Mouse (Mus musculus) intestine, embryonic 16.5 days (tissue): Measurements from ENCODE around the gene Trpm6. TPM values are rescaled to one million over a fixed set of nuclear protein-coding genes. Genes with fewer than 3 reads are reported as not detected.
A peak's percentile ranks its signal among the peaks of the same experiment; 100 is the strongest.

ENCODE experiments used
- ATAC-seq: fragments of 200-750 bp; cut with Nextera tagmentation; 2 replicates; pipeline ENCODE4 v1.8.0; 2017; ENCODE audit warnings: moderate TSS enrichment, moderate library complexity
- H3K27ac ChIP-seq: fragments of 300-500 bp; sonication (generic); 2 replicates; pipeline ENCODE4 v1.5.1; 2014; ENCODE audit warnings: mild to moderate bottlenecking, low read length
- H3K27me3 ChIP-seq: fragments of 300-500 bp; sonication (generic); replicated peaks from 2 replicates; pipeline ENCODE4 v1.6.1; 2014; ENCODE audit warnings: low read length, control low read depth, mixed read lengths; ENCODE audit not compliant: control insufficient read depth, insufficient read depth
- H3K36me3 ChIP-seq: fragments of 300-500 bp; sonication (generic); 2 replicates; pipeline ENCODE4 v1.6.1; 2014; ENCODE audit warnings: low read length, control low read depth; ENCODE audit not compliant: control insufficient read depth, insufficient read depth
- H3K4me1 ChIP-seq: fragments of 300-500 bp; sonication (generic); 2 replicates; pipeline ENCODE4 v1.6.1; 2014; ENCODE audit warnings: low read length, control low read depth, mixed read lengths; ENCODE audit not compliant: control insufficient read depth, insufficient read depth
- H3K4me2 ChIP-seq: fragments of 300-500 bp; sonication (generic); 2 replicates; pipeline ENCODE4 v1.6.1; 2014; ENCODE audit warnings: low read depth, low read length, control low read depth
- H3K4me3 ChIP-seq: fragments of 300-500 bp; sonication (generic); 2 replicates; pipeline ENCODE4 v1.5.1; 2014; ENCODE audit warnings: mild to moderate bottlenecking, low read length
- H3K9ac ChIP-seq: fragments of 300-500 bp; sonication (generic); 2 replicates; pipeline ENCODE4 v1.6.1; 2014; ENCODE audit warnings: low read depth, low read length
- H3K9me3 ChIP-seq: fragments of 300-500 bp; sonication (generic); 2 replicates; pipeline ENCODE4 v1.6.1; 2016; ENCODE audit warnings: low read length, control low read depth; ENCODE audit not compliant: control insufficient read depth
- whole genome bisulfite sequencing: fragments of 180-500 bp; shearing (Covaris S2); extraction: QIAGEN DNeasy Blood & Tissue Kit; methylation state at CpG from one replicate; pipeline ENCODE4 v1.1.7; 2014; 5-methylcytosine and 5-hydroxymethylcytosine counted together
- polyA plus RNA-seq: library from polyadenylated mRNA; unstranded; fragments of >200 nt; fragmentation: Nextera tagmentation; extraction: Ambion mirVana; gene quantifications from 2 replicates; pipeline ENCODE4 v1.2.1, GENCODE M21; 2015

Gene Trpm6
- polyA plus RNA-seq, 1 experiment from 2014 or later, result 0.07 TPM

GRCm38 (mm10) chr19:18817425-18817824 is 67.6 kb downstream of the Trpm6 start:
- no peaks in the 10 kb centered on the region; the same call in 1 of the 2 replicates for H3K27me3 ChIP-seq
- H3K9ac ChIP-seq, result no peak overlapping the region
- no peaks in the 10 kb centered on the region for H3K4me1 ChIP-seq
- no peak overlapping the region for H3K4me3 ChIP-seq
- no peak overlapping the region for H3K27ac ChIP-seq
- H3K4me2 ChIP-seq, result no peak overlapping the region
- WGBS, result 73% methylated on average over 2 of the region's 2 CpGs
- no peaks in the 10 kb centered on the region for H3K9me3 ChIP-seq
- H3K36me3 ChIP-seq, result no peaks in the 10 kb centered on the region
- no peak for ATAC-seq

- Histone ChIP-seq H3K4me1 (no peaks in the 10 kb centered on the region), H3K36me3 (no peaks in the 10 kb centered on the region), H3K9me3 (no peaks in the 10 kb centered on the region), H3K27me3 (no peaks in the 10 kb centered on the region), H3K4me2 (no peak overlapping the region), H3K4me3 (no peak overlapping the region), H3K9ac (no peak overlapping the region), H3K27ac (no peak overlapping the region)
- 79% methylated on average over 2 of the region's 2 CpGs for WGBS
- no peak for ATAC-seq
These were observed 78.8 kb downstream of the Trpm6 start for GRCm38 (mm10) chr19:18828601-18829000.

GRCm38 (mm10) chr19:18831196-18831595 is 81.4 kb downstream of the Trpm6 start:
- 80% methylated on average over 3 of the region's 3 CpGs for WGBS
- H3K27me3 ChIP-seq, result no peaks in the 10 kb centered on the region
- no peak overlapping the region for H3K4me3 ChIP-seq
- no peaks in the 10 kb centered on the region for H3K4me1 ChIP-seq
- no peak for ATAC-seq
- H3K9ac ChIP-seq, result no peak overlapping the region
- no peak overlapping the region for H3K27ac ChIP-seq
- H3K36me3 ChIP-seq, result no peaks in the 10 kb centered on the region
- H3K9me3 ChIP-seq, result no peaks in the 10 kb centered on the region
- H3K4me2 ChIP-seq, result no peak overlapping the region

GRCm38 (mm10) chr19:18834971-18835370 is 85.2 kb downstream of the Trpm6 start:
- WGBS, result 9% methylated on average over 6 of the region's 6 CpGs
- Histone ChIP-seq H3K36me3 (no peaks in the 10 kb centered on the region), H3K9ac (no peak overlapping the region), H3K4me2 (no peak overlapping the region), H3K27me3 (no peaks in the 10 kb centered on the region), H3K4me3 (no peak overlapping the region), H3K4me1 (no peaks in the 10 kb centered on the region), H3K9me3 (no peaks in the 10 kb centered on the region), H3K27ac (no peak overlapping the region)
- no peak for ATAC-seq

GRCm38 (mm10) chr19:18841789-18842562 is 92.2 kb downstream of the Trpm6 start:
- H3K27ac ChIP-seq, result no peak overlapping the region
- H3K9ac ChIP-seq, result no peak overlapping the region
- H3K4me3 ChIP-seq, result no peak overlapping the region
- no peaks in the 10 kb centered on the region for H3K4me1 ChIP-seq
- no peak for ATAC-seq
- H3K36me3 ChIP-seq, result no peaks in the 10 kb centered on the region
- H3K27me3 ChIP-seq, result no peaks in the 10 kb centered on the region
- H3K4me2 ChIP-seq, result no peak overlapping the region
- H3K9me3 ChIP-seq, result no peaks in the 10 kb centered on the region
- 60% methylated on average over 19 of the region's 19 CpGs for WGBS

- Histone ChIP-seq H3K4me3 (no peak overlapping the region), H3K27ac (no peak overlapping the region), H3K9ac (no peak overlapping the region), H3K4me2 (no peak overlapping the region), H3K4me1 (no peaks in the 10 kb centered on the region), H3K36me3 (no peaks in the 10 kb centered on the region), H3K9me3 (no peaks in the 10 kb centered on the region), H3K27me3 (no peaks in the 10 kb centered on the region)
- no peak for ATAC-seq
- WGBS, result 82% methylated on average over 11 of the region's 11 CpGs
These were observed 92.8 kb downstream of the Trpm6 start for GRCm38 (mm10) chr19:18842626-18843025.

- 52% methylated on average over 4 of the region's 4 CpGs for WGBS
- no peak overlapping the region for H3K4me2 ChIP-seq
- no peaks in the 10 kb centered on the region for H3K4me1 ChIP-seq
- no peak overlapping the region for H3K9ac ChIP-seq
- no peak overlapping the region for H3K27ac ChIP-seq
- H3K9me3 ChIP-seq, result no peaks in the 10 kb centered on the region
- H3K27me3 ChIP-seq, result no peaks in the 10 kb centered on the region
- no peak overlapping the region for H3K4me3 ChIP-seq
- H3K36me3 ChIP-seq, result no peaks in the 10 kb centered on the region
- ATAC-seq, result peak; percentile 59; the same call in 1 of the 2 replicates
These were observed 96.6 kb downstream of the Trpm6 start for GRCm38 (mm10) chr19:18846336-18846735.

GRCm38 (mm10) chr19:18868311-18868710 is 118.5 kb downstream of the Trpm6 start:
- no peak for ATAC-seq
- H3K9me3 ChIP-seq, result no peaks in the 10 kb centered on the region
- H3K27me3 ChIP-seq, result no peaks in the 10 kb centered on the region
- no peak overlapping the region for H3K9ac ChIP-seq
- H3K4me3 ChIP-seq, result no peak overlapping the region
- no peaks in the 10 kb centered on the region for H3K4me1 ChIP-seq
- H3K36me3 ChIP-seq, result no peaks in the 10 kb centered on the region
- H3K4me2 ChIP-seq, result no peak overlapping the region
- H3K27ac ChIP-seq, result no peak overlapping the region
- 59% methylated on average over 4 of the region's 4 CpGs for WGBS

- Histone ChIP-seq H3K27me3 (no peaks in the 10 kb centered on the region), H3K9me3 (no peaks in the 10 kb centered on the region), H3K4me1 (no peaks in the 10 kb centered on the region), H3K27ac (no peak overlapping the region), H3K9ac (no peak overlapping the region), H3K4me3 (no peak overlapping the region), H3K4me2 (no peak overlapping the region), H3K36me3 (no peaks in the 10 kb centered on the region)
- 54% methylated on average over 6 of the region's 6 CpGs for WGBS
- ATAC-seq, result no peak
These were observed 123.2 kb downstream of the Trpm6 start for GRCm38 (mm10) chr19:18872792-18873569.
